Mouse (Mus musculus): ENCODE measurements around the gene Rtbdn.

Gene Rtbdn

DNA sequence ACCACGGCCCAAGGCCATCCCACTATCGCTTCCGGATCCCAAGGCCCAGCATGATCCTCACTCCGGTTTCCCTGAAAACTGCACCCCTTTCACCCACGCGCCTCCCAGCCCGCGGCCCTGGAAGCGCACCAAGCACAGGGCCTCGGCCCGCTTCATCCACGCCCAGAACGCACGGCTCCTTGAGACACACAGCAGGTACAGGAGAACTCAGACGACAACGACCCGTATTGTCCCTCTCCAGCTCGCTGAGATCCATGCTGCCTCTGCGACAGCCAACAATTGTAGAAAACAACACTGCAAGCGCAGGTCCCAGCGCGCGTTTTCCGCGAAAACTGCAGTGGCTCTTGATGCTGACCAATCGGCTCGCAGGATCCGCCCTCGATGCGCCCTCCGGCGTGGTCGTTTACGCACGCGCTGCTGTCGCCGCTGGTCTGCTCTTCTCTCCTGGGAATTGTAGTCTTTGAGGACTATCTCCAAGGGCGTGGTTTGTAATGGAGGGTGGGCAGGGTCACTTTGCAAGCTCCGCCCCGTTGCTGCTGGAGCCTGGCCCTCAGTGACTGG lies 19.0 kb downstream of the Rtbdn start:
- DNase-seq: peak; percentile 90

DNA sequence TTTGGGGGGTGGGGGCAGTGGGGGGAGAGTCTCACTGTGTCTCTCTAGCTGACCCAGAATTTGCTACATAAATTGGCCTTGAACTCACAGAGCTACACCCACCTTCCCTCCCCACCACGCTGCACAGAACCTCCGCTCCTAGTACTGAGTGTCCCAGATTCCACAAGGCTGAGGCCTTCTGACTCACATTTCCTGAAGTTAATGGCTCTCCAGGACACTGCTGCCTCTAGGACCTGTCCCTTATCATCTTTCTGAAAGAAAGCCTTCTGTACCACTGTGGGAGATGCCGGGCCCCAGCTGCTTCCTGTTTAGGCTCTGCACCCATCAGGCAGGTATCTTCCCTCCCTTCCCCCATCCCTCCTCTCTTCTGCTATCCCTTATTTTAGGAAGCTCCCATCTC lies 19.8 kb downstream of the Rtbdn start:
- DNase-seq: peak; percentile 65

DNA sequence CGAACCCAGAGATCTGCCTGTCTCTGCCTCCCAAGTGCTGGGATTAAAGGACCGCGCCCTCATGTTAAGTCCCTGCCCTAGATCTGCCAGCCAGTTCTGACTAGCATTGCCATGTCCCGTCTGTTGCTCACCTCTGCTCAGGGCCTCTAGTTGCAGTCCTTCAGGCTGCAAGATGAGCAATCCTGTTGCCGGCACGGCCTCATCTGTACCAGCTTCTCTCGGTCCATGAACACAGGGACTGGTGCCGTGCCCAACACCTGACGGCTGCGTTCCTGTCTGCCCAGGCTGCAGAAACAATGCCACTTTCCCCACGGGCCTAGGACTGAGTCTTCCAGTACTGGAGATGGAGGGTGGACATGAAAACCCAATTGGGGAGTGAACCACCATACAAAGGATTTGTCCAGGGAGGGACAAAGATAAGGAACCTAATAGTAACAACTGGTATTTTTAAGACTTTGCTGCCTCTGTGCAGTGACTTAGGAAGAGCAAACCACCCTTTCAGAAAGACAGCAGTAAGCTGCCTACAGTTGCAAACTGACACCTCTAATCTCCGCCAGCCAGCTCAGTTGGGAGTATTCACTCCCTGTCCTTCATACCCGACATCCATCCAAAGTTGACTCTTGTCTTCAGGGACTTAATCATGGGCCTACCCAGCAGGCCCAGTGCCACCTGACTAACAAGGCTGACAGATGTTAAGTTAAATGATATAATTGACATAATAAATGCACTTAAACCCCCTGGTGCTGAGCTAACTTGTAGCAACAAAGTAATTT lies 20.9 kb downstream of the Rtbdn start:
- DNase-seq: no peak

DNA sequence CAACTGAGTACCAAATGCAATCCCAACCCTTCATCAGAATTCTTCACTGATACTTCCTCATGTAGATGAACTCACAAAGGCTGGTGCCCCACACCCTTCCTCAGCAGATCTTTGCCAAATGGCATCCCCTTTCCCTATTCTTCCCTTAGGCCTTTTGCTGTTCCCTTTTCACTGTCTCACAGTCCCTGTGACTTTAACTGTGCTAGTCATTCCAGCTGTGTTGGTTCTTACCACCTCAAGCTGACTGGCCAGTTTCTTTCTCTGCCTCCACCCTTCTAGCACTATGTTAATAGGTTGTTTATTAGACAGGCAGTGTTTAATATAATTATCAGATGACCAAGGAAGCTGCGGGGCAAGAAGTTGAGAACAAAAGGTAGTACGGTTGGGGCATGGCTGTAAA lies 21.9 kb downstream of the Rtbdn start:
- no peak for DNase-seq

DNA sequence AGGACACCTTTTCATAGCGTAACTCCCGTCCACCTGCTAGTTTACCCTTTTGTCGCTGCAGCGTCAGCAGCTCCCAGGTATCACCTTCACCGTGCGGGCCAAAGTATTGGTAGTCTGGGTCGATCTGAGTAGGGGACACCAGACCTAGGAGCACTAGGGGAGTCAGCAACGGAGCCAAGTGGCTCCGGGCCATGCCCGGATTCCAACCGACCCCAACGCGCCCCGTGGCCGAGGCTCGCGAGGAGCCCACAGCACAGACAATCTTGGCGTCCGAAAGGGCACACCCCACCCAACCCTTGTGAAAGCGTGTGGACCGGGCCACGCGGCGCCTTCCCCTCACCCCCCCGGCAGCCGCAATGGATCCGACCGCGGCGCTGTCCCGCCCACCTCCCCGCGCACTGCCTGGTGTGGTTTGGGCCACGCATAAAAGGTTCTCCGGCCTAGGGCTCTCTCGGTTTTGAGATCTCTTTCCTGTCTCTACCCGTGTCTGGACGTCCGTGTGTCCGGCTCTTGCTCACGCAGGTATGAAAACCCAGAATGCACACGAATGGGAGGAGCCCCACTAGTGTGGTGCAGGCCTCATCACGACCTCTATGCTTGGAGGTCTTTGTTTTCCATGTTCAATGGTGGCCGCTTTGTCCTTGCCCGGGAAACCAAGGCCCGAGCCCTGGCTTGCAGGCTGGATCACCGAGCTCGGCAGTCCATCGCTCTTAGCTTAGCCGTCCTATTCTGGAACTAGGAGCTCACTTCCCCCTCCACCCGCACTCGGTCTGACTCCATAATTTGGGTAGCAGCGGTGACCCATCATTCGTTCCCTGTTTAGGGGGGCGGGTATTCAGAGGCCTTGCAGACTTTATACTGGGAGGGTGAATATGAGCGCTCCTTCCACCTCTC lies 22.7 kb downstream of the Rtbdn start, which contains the start of the genes Gm49661, Prdx2 and Rnaseh2a:
Gm49661 (minus strand) TSS at position 193 of the 894 bp plus-strand sequence.
Prdx2 (plus strand) TSS at position 347 of the 894 bp plus-strand sequence.
Rnaseh2a (minus strand) TSS at position 527 of the 894 bp plus-strand sequence.
- DNase-seq: peak; percentile 75

DNA sequence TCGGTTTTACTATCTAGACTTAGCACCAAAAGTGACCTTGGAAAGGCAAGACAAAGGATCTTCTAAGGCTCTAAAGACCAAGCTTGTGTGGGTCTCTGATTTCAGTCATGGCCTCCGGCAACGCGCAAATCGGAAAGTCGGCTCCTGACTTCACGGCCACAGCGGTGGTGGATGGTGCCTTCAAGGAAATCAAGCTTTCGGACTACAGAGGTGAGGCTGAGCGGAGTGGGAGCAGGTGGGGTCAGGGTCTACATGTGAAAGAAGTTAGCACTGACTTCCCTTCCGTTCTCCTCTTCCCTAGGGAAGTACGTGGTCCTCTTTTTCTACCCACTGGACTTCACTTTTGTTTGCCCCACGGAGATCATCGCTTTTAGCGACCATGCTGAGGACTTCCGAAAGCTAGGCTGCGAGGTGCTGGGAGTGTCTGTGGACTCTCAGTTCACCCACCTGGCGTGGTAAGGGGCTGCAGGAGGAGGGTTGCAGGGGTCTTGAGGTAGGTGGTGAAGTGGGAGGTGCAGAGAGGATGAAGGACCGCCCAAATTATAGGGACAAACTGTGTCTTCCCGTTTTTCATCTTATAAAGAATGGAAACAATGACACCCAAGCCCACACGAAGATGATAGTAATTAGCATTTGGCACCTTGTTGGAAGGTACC lies 23.5 kb downstream of the Rtbdn start:
- DNase-seq: no peak

DNA sequence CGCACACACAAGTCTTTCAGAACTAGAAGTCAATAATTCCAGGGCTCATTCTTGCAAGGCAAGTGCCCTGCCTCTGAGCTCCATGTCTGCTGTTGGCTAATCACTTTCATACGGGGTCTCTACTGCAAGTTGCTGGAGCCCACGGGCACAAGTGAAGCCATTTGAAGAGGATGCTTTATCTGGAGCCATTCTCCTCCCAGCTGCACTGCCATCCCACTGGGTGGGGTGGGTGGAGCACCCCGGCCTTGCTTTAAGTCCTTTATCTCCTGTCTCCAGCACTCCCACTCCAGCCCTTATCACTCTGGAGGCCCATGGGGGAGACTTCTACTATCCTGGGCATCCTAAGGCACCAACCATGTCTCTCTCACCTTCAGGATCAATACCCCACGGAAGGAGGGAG lies 24.1 kb downstream of the Rtbdn start:
- DNase-seq: no peak

DNA sequence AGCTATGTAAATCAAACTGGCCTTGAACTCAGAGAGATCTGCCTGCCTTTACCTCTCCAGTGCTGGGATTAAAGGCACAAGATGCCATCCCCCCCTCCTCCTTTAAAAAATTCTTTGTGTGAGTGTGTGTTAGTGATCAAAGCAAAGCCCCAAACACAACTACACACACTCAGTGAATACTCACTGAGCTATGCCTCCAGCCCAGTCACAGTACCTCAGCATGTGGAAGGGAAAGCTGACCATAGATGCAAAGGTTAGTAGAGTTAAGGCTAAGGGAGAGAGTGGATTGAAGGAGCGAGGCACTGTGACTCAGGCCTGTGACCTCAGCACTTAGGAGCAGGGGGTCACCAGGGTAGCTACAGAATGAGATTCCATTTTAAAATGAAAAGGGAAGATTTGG lies 26.3 kb downstream of the Rtbdn start:
- no peak for DNase-seq

DNA sequence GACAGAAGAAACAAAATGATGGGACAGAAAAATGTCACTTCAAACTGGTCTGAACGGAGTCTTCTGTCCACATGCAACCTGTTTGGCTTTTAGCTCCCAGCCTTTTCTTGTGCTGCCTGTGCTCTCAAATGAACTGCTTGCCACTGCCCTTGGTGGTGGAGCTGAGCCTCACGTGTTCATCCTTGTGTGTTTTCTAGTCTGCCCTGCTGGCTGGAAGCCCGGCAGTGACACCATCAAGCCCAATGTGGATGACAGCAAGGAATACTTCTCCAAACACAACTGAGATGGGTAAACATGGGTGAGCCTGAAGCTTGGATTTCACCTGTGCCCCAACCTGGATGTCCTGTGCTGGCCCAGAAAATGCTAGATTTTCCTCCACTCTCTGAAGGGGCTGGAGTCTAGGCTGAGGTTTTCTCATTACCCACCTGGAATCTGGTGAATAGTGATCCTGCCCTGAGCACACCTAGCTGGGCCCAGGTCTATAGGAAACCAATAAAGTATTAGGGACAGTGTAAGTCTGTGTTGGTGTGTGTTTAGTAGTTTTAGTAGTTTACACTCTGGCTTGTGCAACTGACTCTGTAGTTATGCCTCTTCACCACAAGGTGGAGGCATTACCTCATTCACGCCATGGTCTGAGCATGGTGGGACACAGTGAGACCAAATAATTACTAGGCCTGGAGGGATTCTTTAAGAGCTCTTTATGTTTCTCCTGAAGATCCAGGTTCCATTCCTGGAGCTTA lies 27.2 kb downstream of the Rtbdn start:
- DNase-seq: peak; percentile 59

DNA sequence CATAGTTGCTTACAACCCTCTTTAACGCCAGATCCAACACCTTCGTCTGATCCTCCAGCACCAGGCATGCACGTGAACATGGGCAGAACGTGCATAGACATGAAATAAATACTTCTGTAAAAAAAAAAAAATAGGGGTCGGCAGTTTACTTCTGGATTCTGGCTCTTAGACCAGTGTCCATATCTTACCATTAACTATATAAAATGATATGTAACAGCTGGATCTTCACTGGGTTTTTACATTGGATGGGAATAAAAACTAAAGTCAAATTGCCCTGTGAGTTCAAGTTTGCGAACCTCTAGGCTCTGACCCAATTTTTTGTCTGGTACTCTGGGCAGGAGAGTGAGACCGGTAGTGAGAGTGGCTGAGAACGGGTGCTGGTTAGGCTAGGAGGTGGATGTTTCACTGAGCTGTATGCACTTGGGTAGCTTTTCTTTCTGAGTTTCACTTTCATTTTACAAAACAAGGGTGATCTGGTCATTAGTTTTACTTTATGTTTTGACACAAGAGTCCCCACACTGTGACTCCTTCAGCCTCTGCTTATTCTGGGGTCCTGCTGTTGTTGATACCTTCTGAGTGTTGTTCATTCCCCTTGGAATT lies 27.9 kb downstream of the Rtbdn start:
- no peak for DNase-seq

DNA sequence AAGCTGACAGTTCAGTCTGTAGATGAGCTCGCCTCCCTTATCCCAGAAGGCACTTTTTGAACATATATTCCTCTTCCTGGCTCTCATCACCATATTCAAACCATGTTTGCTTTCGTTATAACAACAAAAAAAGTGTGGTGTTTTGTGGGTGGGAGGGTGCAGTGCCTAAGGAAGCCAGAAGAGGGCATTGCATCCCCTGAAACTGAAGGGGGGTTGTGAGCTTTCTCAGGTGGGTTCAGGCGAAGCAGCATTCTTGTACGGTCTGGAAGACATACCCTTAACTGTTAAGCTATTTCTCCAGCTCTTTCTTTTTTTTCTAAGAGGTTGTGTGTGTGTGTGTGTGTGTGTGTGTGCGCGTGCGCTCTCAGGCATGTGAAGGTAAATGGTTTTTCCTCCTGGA lies 28.6 kb downstream of the Rtbdn start:
- peak; percentile 87 for DNase-seq

DNA sequence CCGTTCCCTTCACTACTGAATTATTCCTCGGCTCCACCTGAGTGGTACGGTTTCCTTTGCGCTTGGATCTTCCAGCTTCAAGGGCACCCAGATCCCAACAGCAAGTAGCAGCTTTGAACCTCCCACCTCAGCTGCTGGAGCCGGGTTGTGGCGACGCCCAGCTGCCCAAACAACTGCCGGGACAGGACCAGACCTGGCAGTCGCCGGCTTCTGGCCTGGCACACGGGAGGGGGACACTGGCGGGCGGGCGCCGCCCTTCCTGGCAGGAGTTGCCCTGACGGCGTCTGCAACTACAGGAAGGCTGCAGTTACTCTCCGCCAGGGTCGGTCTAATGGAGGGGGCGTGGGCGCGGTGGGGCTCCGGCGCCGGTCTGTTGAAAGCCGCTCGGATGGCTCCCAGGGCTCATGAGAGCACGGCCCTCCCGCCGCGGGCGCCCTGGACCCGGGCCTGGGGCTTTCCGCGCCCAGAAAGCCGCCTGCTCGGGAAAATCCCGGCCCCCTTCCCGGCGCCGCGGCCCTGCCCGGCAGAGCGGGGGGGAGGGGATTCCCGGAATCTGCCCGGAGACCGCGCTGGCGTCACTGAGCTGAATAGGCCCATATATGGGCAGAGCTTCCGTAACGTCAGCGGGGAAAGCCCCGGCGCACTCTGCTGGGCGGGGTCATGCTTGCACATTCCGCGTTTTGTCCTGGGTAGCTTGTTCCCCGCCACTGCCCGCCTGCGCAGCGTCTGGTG lies 29.4 kb downstream of the Rtbdn start:
- peak; percentile 95 for DNase-seq

DNA sequence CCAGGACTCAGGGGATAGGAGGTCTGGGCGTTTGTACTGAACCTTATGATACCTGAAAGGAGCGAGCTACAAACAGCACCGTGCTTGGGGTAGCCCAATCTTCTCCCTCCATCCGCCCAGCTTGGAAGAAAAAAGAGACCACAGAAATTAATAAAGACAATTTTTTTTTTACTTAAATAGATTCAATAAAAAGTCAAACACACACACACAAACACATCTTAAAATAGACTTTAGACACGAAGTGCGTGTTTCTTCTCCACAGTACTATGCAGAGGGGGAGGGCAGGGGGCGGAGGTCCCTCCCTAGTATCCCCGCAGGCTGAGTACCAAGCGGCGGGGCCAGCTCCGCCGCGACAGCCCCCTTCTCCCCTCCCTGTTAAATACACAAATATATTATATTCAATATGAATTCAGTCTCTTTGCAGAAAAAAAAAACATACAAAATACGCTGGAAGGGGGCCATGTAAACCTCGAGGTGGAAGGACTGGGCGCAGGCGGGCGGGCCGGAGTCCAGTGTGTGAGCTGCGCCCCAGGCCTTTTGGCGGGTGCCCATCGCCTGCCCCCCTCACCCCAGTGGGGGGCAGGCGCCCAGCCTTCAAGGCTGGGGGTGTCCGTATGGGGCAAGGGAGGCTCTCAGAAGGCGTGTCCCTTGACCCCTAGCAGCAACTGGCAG lies 30.1 kb downstream of the Rtbdn start:
- peak; percentile 43 for DNase-seq

DNA sequence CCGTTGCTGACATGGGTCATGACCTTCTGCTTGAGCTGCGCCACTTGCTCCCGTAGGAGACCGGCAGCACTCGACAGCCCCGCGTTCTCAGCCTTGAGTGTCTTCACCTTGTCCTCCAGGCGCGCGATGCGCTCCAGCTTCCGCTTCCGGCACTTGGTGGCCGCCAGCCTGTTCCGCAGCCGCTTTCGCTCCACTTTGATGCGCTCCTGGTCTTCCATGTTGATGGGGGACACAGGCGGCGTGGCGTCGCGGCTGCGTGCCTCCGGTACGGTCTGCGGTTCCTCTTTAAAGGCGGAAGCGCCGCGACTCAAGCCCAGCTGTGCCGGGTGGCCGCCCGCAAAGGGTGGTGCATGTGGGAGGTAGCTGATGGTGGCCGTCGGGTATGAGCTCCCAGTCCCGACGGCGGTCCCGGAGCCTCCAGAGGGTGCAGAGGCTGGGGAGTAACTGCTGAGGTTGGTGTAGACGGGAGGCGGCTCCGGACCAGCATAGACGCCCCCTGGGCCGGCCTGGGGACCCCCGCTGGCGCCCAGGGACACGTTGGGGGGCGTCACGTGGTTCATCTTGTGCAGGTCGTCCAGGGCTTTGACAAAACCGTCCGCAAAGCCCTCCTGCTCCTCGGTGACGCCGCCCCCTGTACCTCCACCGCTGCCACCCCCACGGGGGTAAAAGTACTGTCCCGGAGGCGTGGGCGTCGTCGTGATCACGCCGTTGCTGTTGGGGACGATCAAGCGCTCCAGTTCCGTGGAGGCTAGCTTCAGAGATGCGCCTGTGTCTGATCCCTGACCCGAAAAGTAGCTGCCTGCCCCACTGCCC lies 30.9 kb downstream of the Rtbdn start:
- peak; percentile 86 for DNase-seq

DNA sequence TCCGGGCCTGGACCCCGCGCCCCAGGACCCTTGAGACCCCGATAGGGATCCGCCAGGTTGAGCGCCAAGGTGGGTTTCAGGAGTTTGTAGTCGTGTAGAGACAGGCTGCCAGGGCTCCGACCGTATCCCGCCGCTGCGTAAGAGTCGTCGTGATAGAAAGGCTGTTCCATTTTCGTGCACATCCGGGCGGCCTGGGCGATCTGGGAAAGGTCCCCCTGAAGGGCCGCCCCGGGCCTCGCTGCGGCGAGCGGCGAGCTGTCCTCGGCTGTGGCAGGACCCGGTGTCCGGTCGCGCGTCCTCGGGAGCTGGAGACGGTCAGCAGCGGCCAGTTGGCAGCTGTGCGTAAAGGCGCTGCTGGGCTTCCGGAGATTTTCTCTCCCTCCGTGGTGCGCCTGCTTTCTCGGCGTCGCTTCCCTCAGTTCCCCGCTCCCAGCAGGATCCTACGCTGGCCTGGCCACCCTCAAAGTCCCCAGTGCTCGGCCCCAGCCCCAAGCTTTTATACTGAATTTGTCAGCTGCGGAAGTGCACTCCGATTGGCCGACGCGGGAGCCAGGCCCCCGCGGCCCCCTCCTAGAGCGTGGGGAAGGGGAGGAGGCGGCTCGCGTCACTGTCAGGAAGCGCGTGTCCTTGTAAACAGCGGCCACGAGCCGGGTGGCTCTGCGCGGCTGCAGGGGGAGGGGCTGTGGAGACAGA lies 31.6 kb downstream of the Rtbdn start, which contains the start of gene Junb:
Junb (minus strand) TSS at position 471 of the 693 bp plus-strand sequence.
- DNase-seq: peak; percentile 96

DNA sequence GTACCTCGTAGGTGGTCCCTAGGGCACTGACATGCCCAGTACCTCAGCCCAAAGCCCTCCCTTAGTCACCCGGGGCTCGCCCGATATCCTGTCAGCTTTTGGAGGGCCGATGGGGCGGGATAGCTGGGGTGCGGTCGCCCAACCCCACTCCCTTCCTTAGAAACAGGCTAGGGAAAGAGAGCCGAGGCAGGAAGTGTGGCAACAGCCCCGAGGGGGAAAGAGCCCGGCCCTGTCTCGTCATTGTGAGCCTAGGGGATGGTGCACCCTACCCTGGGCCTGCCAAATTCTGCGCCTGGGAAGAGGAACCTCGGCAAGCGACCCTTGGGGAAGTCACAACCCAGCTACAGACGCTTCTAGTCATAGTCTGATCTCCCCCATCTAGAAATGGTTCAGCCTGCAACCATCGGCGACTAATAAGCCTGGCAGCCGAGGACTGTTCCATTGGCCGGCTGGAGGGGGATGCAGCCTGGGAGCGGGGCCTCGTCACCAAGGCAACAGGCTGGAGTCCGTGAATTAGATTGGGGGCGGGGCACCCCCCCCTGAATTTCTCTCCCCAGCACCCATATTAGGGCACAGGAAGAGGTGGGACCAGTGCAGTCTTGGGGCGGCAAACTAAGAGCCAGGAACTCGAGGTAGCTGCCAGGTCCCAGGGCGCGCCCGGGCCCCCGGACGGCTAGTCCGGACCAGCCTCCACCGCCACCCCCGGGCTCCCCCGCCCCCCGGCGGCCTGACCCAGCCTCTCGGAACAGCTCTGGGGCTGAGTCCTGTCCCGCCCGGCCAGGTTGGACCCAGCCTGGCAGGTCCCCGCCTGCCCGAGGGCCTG lies 33.0 kb downstream of the Rtbdn start:
- peak; percentile 82 for DNase-seq

DNA sequence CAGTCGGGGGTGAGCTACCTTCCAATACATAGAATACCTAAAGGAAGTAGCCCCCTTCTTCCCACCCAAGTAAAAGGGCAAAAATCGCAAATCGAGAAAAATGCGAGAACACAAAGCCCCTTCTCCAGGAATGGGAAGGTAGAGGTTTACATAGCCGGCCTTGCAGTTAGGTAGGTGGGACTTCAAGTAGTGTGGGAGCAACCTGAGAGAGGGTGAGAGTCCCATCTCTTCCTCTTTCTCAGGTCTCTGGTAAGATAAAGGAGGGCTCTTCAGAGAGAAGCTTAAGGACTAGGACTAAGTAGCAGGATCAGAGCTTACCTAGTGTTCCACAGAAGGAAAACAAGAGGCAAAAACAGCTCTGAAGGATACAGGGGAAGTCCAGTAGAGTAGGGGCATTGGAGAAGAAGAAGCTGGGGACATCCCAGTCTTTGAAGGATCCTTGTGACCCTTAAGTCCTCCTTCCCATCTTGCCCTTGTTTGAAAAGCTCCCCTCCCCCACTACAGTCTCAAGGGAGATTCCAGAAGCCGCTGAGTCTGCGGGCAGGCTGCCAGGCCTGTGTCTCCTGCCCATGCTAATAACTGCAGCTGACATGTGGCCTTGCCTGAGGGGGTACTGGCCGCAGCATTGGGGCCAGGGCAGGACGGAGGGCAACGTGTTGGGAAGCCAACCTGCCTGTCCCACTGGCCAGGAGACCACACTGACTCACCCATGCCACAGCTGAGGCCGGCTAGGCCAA lies 34.0 kb downstream of the Rtbdn start:
- peak; percentile 22 for DNase-seq

Measured in thymus, postnatal 14 days (tissue).